Mouse (Mus musculus): Measurements from ENCODE around the gene Unk.

Gene Unk

GRCm38 (mm10) chr11:116106963-116107776 is 77.0 kb downstream of the Unk start:
- TF ChIP-seq CTCF (conservative IDR thresholded peaks at IDR 0.05; ENCODE audit: low read length) (no peak; the same call in 1 of the 2 replicates), POU5F1 (IDR thresholded peaks at IDR 0.05; ENCODE audit: borderline replicate concordance, low read length) (no peak), NANOG (IDR thresholded peaks at IDR 0.05; ENCODE audit: borderline replicate concordance, low read length) (no peak)

DNA sequence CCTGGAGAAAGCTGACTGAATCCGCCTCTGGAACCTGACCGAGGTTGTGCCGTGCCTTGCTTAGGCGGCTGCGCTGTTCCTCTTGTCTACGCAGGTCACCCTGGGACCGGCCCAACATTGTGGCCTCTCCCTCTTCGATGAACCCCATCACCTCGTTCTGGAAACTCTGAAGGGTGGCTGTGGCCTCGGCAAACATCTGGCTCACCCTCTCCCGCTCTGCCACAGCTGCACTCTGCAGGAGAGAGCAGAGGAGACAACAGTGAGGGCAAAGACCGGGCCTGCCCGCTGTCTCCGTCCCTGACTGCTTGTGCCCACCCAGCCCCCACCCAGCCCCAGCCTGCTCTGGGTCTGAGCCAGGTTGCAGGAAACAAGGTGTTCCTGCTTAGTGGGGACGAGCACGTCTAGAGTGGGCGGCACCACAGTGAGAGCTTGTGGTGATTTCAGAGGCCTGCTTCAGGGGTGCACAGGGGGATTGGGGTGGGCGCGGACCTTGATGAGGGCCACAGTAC is 77.7 kb downstream of the Unk start:
- Histone ChIP-seq H3K4me1 (replicated peaks; ENCODE audit: low read depth, low read length) (peaks cover 76% of the 10 kb centered on the region), H3K27me3 (ENCODE audit: insufficient read depth, low read length) (peaks cover 69% of the 10 kb centered on the region), H3K9me3 (ENCODE audit: low read length) (no peaks in the 10 kb centered on the region), H3K36me3 (ENCODE audit: insufficient read depth, low read length) (no peaks in the 10 kb centered on the region), H3K4me3 (replicated peaks; ENCODE audit: low read length) (peak overlapping the region; percentile 79)
- TF ChIP-seq POU5F1 (IDR thresholded peaks at IDR 0.05; ENCODE audit: borderline replicate concordance, low read length), result no peak
- TF ChIP-seq NANOG (IDR thresholded peaks at IDR 0.05; ENCODE audit: borderline replicate concordance, low read length), result no peak

More at GRCm38 (mm10) chr11:116106963-116107776, 77.0 kb downstream of the Unk start:
- Histone ChIP-seq H3K9me3 (ENCODE audit: low read length) (no peaks in the 10 kb centered on the region), H3K4me3 (replicated peaks; ENCODE audit: low read length) (peak overlapping the region; percentile 79), H3K4me1 (replicated peaks; ENCODE audit: low read depth, low read length) (peaks cover 81% of the 10 kb centered on the region), H3K27me3 (ENCODE audit: insufficient read depth, low read length) (peaks cover 68% of the 10 kb centered on the region), H3K36me3 (ENCODE audit: insufficient read depth, low read length) (no peaks in the 10 kb centered on the region)

- peaks cover 68% of the 10 kb centered on the region for H3K4me1 ChIP-seq (replicated peaks; ENCODE audit: low read depth, low read length)
- peak overlapping the region; percentile 79 for H3K4me3 ChIP-seq (replicated peaks; ENCODE audit: low read length)
- H3K36me3 ChIP-seq (ENCODE audit: insufficient read depth, low read length), result no peaks in the 10 kb centered on the region
- TF ChIP-seq NANOG (IDR thresholded peaks at IDR 0.05; ENCODE audit: borderline replicate concordance, low read length) (no peak), POU5F1 (IDR thresholded peaks at IDR 0.05; ENCODE audit: borderline replicate concordance, low read length) (no peak), CTCF (conservative IDR thresholded peaks at IDR 0.05; ENCODE audit: low read length) (no peak)
- H3K9me3 ChIP-seq (ENCODE audit: low read length), result no peaks in the 10 kb centered on the region
- peaks cover 69% of the 10 kb centered on the region for H3K27me3 ChIP-seq (ENCODE audit: insufficient read depth, low read length)
Observed at GRCm38 (mm10) chr11:116108464-116109137, 78.5 kb downstream of the Unk start.

DNA sequence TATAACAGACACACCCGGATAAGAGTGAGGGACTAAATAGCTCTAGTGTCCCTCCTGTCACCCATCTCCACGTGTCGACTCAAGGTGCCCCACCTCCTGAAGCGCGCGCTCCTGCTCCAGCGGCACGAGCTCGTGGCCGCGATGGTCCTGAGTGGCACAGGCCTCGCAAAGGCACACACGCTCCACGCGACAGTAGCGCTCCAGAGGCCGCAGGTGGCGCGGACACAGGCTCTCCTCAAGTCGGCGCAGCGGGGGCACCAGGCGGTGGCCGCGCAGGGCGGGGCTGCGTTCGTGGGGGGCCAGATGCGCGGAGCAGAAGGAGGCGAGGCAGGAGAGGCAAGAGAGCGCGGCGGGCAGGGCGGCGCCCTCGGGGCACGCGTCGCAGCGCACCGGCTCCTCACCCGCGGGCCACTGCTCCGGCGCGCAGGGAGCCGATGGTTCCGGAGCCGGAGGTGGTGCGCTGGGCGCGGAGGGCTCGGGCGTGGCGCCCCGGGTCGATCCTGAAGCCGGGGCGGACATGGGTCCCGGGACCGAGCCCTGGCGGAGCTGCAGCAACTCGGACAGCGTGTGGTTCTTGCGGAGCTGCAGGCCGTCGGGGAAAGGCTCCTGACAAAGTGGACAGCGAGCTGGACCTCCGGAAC is 79.4 kb downstream of the Unk start:
- TF ChIP-seq CTCF (conservative IDR thresholded peaks at IDR 0.05; ENCODE audit: low read length) (no peak), NANOG (IDR thresholded peaks at IDR 0.05; ENCODE audit: borderline replicate concordance, low read length) (no peak), POU5F1 (IDR thresholded peaks at IDR 0.05; ENCODE audit: borderline replicate concordance, low read length) (no peak)
- Histone ChIP-seq H3K4me3 (replicated peaks; ENCODE audit: low read length) (peak overlapping the region; percentile 79), H3K9me3 (ENCODE audit: low read length) (no peaks in the 10 kb centered on the region), H3K36me3 (ENCODE audit: insufficient read depth, low read length) (no peaks in the 10 kb centered on the region), H3K4me1 (replicated peaks; ENCODE audit: low read depth, low read length) (peaks cover 61% of the 10 kb centered on the region), H3K27me3 (ENCODE audit: insufficient read depth, low read length) (peaks cover 73% of the 10 kb centered on the region)

DNA sequence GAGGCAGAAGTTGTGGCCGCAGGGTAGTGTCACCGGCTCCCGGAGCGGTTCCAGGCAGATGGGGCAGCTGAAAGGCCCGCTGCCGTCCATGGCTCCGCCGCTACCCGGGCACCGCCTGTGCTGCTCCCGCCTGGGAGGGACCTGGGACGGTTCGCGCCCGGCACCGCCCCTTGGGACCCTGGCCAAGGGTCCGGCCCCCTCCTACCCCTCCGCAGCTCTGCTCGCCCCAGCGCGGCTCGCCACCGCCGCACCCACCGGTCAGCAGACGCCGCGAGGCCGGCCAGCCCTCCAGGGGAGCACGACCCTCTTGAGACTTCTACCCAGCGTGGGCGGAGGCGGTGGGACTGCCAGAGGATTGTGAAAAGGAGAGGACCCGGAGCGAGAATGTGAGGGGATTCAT is 80.0 kb downstream of the Unk start:
- Histone ChIP-seq H3K4me1 (replicated peaks; ENCODE audit: low read depth, low read length) (peaks cover 57% of the 10 kb centered on the region), H3K4me3 (replicated peaks; ENCODE audit: low read length) (peak overlapping the region; percentile 79), H3K9me3 (ENCODE audit: low read length) (no peaks in the 10 kb centered on the region), H3K36me3 (ENCODE audit: insufficient read depth, low read length) (no peaks in the 10 kb centered on the region), H3K27me3 (ENCODE audit: insufficient read depth, low read length) (peaks cover 73% of the 10 kb centered on the region)
- TF ChIP-seq CTCF (conservative IDR thresholded peaks at IDR 0.05; ENCODE audit: low read length), result no peak
- no peak for TF ChIP-seq NANOG (IDR thresholded peaks at IDR 0.05; ENCODE audit: borderline replicate concordance, low read length)
- TF ChIP-seq POU5F1 (IDR thresholded peaks at IDR 0.05; ENCODE audit: borderline replicate concordance, low read length), result no peak

DNA sequence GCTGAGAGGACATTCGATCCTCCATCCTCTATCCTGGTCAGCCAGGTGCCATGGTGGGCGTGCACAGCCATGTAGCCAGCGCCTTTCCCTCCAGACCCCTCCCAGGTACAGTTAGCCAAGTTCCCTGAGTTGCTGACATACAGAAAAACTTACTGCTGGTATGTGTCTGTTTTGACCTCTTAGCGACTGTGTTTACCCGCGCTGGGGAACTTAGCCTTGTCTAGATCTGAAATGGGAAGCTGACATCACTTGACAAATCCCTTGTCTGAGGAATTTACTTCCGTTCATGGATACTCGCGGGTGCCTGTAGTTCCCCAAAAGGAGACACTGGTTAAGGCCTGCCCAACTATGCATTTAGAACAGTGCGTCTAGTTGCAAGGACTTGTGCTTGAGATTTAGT is 80.4 kb downstream of the Unk start:
- H3K36me3 ChIP-seq (ENCODE audit: insufficient read depth, low read length), result no peaks in the 10 kb centered on the region
- H3K4me3 ChIP-seq (replicated peaks; ENCODE audit: low read length), result peak overlapping the region; percentile 79
- peaks cover 70% of the 10 kb centered on the region for H3K27me3 ChIP-seq (ENCODE audit: insufficient read depth, low read length)
- TF ChIP-seq CTCF (conservative IDR thresholded peaks at IDR 0.05; ENCODE audit: low read length) (no peak), NANOG (IDR thresholded peaks at IDR 0.05; ENCODE audit: borderline replicate concordance, low read length) (no peak), POU5F1 (IDR thresholded peaks at IDR 0.05; ENCODE audit: borderline replicate concordance, low read length) (no peak)
- no peaks in the 10 kb centered on the region for H3K9me3 ChIP-seq (ENCODE audit: low read length)
- H3K4me1 ChIP-seq (replicated peaks; ENCODE audit: low read depth, low read length), result peaks cover 54% of the 10 kb centered on the region

Data from E14TG2a.4 (cell line).